Mouse (Mus musculus) T-helper 1 cell (primary cell): Measurements from ENCODE around the gene Gm42791.

ENCODE experiments used
- in situ Hi-C: fragments of 300-600 bp; cut with MboI, MseI; formaldehyde crosslinking; loops from one replicate; pipeline ENCODE4 v1.15.1; 2025; ENCODE audit warnings: high pct_unique_total_duplicates

Gene Gm42791

DNA sequence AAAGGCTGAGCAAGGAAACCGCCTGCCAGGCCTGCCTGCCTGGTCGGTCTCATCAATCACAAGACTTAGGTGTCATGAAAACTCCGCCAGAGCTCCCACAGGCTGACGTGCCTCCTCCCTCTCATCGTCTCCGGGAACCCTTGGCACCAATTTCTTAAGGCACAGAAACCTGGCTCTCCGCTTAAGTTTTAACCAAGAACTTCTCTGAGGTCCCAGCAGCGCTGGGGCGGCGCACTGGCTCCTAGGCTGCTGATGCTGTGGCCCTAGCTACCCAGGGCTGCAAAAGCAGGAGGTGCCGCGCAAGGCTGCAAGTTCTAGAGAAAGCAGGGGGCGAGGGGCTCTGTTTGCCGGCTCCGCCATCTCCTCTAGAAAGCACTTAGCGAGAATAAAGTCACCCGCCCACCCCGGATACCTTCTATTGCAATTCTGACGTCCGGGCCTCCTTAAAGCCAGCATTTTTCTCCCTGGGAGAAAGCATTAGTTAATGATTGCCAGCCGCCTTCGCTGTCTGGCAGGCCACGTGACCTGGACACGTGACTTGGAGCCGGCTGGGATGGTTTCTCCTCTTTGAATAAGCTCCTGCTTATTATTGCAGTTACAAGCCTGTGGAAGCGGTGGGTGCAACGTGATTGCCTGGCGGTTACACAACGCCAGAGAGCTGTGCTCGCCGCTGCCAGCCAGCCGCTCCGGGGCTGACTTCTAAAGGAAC, at the start of gene Gm42791:
Gene Gm42791 (minus strand): TSS at position 442 of the 709 bp plus-strand sequence.
- in situ Hi-C loops = no loop called here

- in situ Hi-C loops = no loop called here
Observed at GRCm38 (mm10) chr5:149044067-149044466, 49.1 kb upstream of the Gm42791 start.

- in situ Hi-C loops = no loop called here
Observed at GRCm38 (mm10) chr5:149043240-149043639, 48.3 kb upstream of the Gm42791 start.

- in situ Hi-C loops = no loop called here
Observed at GRCm38 (mm10) chr5:149039825-149040224, 44.9 kb upstream of the Gm42791 start.

DNA sequence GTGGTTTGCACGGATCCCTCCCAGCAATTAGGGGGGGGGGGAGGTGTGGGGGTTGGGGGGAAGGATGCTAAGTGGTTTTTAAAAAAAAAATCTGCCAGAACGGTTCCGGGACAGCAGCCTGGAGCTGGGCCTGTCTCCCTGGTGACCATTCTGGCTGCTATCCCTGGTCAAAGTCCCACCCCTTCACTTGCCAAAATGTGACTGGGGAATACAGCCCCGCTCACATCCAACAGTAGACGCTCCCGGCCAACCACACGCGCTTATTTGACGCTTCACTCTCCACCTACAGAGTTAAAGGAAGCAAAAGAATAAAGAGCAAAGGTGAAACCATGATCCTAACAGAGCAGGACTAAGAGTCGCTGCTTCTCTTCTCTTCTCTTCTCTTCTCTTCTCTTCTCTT, 42.8 kb upstream of the Gm42791 start:
- in situ Hi-C loops = no loop called here

GRCm38 (mm10) chr5:149036920-149037319, 42.0 kb upstream of the Gm42791 start:
- in situ Hi-C loops = no loop called here

GRCm38 (mm10) chr5:149032438-149032837, 37.5 kb upstream of the Gm42791 start:
- in situ Hi-C loops = no loop called here

- in situ Hi-C loops = no loop called here
Observed at GRCm38 (mm10) chr5:149031199-149031750, 36.3 kb upstream of the Gm42791 start.

DNA sequence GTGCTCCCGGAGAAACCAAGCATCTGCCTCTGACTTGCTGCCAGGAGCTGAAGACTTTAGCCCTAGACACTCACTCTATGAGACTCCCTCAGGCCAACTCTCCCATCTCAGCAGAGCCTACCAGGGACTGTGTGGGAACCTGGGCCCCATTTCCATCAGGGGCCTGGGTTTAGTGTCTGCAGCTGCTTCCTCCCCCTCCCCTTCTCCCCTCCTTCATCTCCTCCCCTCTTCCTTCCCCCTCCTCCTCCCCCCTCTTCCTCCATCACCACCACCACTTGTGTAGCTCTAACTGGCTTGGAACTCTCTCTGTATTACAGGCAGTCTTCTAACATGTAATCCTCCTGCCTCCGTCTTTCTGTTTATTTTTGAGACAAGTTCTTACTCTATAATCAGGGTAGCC, 35.2 kb upstream of the Gm42791 start:
- in situ Hi-C loops = no loop called here

DNA sequence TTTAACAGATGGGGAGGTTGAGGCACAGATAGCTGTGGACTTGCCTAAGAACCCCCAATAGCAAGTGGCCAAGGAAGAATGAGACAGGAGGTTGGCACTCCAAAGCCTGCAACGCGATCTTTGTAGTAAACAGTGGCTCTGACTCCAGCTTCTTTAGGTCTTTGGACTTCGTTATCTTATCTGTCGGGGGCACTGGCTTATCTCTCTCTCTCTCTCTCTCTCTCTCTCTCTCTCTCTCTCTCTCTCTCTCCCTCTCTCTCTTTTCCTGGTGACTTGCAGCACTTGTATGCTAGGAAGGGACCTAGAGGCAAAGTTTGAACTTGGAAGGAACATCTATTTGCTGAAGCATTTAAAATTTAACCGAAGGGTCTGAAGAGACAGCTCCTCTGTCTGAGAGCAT, 33.4 kb upstream of the Gm42791 start:
- in situ Hi-C loops = loop anchor here (10.0 kb wide), 1 partner anchor 634 kb away; the partner anchor contains the start of gene Slc7a1

- in situ Hi-C loops = loop anchor here (10.0 kb wide), 1 partner anchor 633 kb away; the partner anchor contains the start of gene Slc7a1
Observed at GRCm38 (mm10) chr5:149027389-149027788, 32.4 kb upstream of the Gm42791 start.

GRCm38 (mm10) chr5:149021120-149021519, 26.2 kb upstream of the Gm42791 start:
- in situ Hi-C loops = loop anchor here (5.0 to 10.0 kb wide), 2 partner anchors 89 to 626 kb away; partner anchors contain the start of gene Slc7a1

DNA sequence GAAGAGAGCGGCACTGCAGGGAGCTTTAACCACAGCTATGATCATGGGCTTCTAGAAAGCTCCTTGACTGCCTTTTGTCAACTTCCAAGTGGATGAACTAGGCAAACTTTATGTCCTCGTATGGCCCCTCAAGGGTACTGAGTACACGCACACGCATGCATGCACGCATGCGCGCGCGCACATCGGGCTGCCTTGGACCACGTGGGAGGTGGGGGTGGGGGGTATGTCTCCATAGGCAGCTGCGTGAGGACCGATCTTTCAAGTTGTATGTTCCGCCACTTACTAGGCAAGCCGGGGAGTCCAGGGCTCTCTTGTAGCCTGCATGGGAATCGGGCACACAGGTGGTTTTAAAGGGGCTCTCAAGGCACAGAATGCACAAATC, 25.7 kb upstream of the Gm42791 start:
- in situ Hi-C loops = loop anchor here (5.0 to 10.0 kb wide), 2 partner anchors 88 to 626 kb away; partner anchors contain the start of gene Slc7a1

GRCm38 (mm10) chr5:149020059-149020680, 25.2 kb upstream of the Gm42791 start:
- in situ Hi-C loops = loop anchor here (5.0 to 10.0 kb wide), 2 partner anchors 88 to 625 kb away; partner anchors contain the start of gene Slc7a1

GRCm38 (mm10) chr5:149017666-149018415, 22.9 kb upstream of the Gm42791 start:
- in situ Hi-C loops = no loop called here

DNA sequence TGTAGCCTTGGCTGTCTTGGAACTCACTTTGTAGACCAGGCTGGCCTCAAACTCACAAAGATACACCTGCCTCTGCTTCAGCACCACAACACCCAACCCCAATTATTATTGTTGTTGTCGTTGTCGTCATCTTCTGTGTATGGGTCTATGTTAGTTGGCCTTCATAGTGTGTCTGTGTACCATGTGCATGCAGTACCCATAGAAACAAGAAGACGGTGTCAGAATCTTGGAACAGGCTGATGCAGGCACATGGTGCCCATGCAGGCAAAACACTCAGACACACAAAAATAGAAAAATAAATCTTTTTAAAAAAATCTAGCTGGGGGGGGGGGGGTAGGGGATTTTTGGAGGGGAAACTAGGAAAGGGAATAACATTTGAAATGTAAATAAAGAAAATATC, 22.2 kb upstream of the Gm42791 start:
- in situ Hi-C loops = no loop called here

DNA sequence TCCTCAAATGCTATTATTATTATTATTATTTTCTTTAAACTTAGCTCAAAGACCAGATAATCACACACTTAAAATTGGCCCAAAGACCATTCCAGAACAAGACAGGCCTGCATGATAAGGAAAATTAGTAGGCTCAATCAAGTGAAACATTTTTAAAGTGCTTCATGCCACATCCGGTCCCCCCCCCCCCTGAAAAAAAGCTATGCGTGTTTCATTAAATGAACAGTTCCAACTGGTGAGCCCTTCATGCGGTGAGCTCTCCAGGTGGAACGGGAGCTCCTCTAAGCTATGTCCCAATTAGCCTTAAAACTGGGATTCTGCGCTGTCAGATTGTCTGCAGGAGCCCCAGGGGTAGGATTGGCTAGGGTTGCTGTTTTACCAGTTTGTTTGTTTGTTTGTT, 21.3 kb upstream of the Gm42791 start:
- in situ Hi-C loops = no loop called here

- in situ Hi-C loops = no loop called here
Observed at GRCm38 (mm10) chr5:149015335-149016201, 20.6 kb upstream of the Gm42791 start.

- in situ Hi-C loops = no loop called here
Observed at GRCm38 (mm10) chr5:149014600-149015268, 19.8 kb upstream of the Gm42791 start.

GRCm38 (mm10) chr5:149013817-149014508, 19.0 kb upstream of the Gm42791 start:
- in situ Hi-C loops = no loop called here
